Mouse (Mus musculus) ES-Bruce4 (cell line): ENCODE results near the gene Rab30.

Experiments
- CTCF ChIP-seq: IDR thresholded peaks from one replicate; pipeline ENCODE4 v1.8.1; 2011; ENCODE audit warnings: low read depth, low read length
- EP300 ChIP-seq: IDR thresholded peaks from 2 replicates; pipeline ENCODE4 v1.6.1; 2011; ENCODE audit warnings: low read depth, low read length; ENCODE audit not compliant: insufficient read depth
- POLR2A ChIP-seq: IDR thresholded peaks from one replicate; pipeline ENCODE4 v1.8.1; 2011; ENCODE audit warnings: low read length; ENCODE audit not compliant: insufficient read depth

DNA sequence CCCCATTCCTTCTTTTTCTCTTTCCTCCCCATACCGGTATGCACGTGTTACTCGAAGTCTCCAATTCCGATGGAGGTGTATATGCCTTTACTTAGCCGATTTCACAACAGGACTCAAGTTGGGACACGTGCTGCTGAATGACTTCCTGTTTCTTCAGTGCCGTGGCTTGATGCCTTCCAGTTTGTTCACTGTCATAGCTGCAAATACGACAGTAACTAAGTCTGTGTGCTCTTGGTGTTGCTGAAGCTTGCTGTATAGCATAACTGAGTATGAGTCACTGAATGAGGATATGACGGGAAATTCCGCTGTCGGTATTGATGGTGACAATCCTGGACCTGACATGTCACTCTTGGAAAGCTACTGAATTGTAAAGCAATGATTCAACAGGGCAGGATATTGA, 95.8 kb downstream of the Rab30 start:
- TF ChIP-seq CTCF (no peak), POLR2A (no peak), EP300 (no peak)
